Mouse (Mus musculus): ENCODE results near the gene Slc27a5. TPM values are rescaled to one million over a fixed set of nuclear protein-coding genes. Genes with fewer than 3 reads are reported as not detected.

The Slc27a5 gene
- not detected in 4 replicates for total RNA-seq (2023; ENCODE audit: inconsistent age)

DNA sequence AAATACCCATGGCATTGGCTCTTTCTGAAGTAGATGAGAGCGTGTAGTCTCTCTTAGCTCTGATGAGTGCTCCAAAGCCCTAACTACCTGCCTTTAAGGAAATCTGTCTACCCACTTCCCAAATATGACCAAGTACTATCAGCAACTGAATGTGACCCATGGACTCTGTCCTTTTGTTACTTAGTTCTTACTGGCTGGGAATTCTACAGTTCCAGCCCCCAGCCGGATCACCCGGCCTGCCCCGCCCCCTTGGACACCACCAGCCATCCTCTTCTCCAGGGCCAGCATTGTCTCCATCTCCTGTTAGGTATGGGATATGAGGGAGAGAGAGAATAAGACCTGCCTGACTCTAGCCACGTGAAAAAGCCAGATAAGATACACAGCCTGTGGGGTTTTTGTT lies at the start of gene Slc27a5:
TSS of gene Slc27a5 (minus strand) at position 140 of the 400 bp plus-strand sequence.

DNA sequence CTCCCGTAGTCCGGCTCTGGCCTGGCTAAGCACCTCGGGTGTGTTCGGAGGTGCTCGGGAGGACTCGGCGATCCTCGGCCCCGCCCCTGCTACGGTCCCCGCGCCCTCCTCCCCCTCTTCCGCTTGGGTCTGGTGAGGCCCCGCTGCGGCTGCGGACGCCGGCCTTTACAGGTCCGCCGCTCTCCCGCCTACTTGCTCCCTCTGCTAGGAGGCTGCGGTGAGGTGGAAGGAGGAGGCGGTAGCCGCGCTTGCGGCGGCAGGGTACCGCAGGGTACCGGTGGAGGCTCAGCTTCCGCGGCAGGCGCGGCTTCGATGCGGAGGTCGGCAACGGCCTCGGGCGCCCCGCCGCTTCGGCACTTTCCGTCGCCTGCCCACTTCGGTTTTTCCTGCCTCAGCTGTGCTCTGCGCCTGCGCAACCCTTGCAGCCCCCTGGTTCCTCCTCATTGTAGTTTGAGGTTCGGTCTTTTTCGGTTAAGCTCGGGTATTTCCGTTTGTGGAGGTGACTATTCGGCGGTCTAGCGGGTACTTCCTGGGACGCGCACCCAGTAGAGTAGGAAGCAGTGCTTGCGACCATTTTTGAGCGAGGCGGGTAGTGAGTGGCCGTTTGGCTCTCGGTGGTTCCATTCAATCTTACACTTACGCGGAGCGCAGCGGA lies 40.0 kb upstream of the Slc27a5 start, which contains the start of gene Ube2m:
TSS of gene Ube2m (minus strand) at position 375 of the 655 bp plus-strand sequence.

GRCm38 (mm10) chr7:13034148-13034977 lies 36.4 kb upstream of the Slc27a5 start, which contains the start of gene Chmp2a:
Chmp2a (minus strand) TSS chr7:13034807.

GRCm38 (mm10) chr7:13010005-13010908 lies 12.3 kb upstream of the Slc27a5 start, which contains the start of gene Zbtb45:
Zbtb45 (minus strand) TSS chr7:13010034.

GRCm38 (mm10) chr7:12998851-12999250 lies 859 bp upstream of the Slc27a5 start, which contains the start of gene Trim28:
Trim28 (plus strand) TSS chr7:12999114.

GRCm38 (mm10) chr7:12977682-12978389 lies 20.2 kb downstream of the Slc27a5 start, which contains the start of gene Zfp446:
Zfp446 (plus strand) TSS chr7:12977848.

GRCm38 (mm10) chr7:12965678-12966091 lies 32.3 kb downstream of the Slc27a5 start, which contains the start of gene Zfp324:
Zfp324 (plus strand) TSS chr7:12965838.

Other genes starting within 250 kb of the Slc27a5 start
- gene Zscan18, start 194.6 kb downstream of the Slc27a5 start, total RNA-seq (2023; ENCODE audit: inconsistent age), result 28.7 to 36.2 TPM (median 31.8 TPM) in 4 replicates
- 8.4 to 10.4 TPM (median 9.0 TPM) in 4 replicates for gene Zfp329, start 179.3 kb downstream of the Slc27a5 start, total RNA-seq (2023; ENCODE audit: inconsistent age)
- 98.9 to 124 TPM (median 114 TPM) in 4 replicates for gene Zfp110, start 163.4 kb downstream of the Slc27a5 start, total RNA-seq (2023; ENCODE audit: inconsistent age)
- gene Zfp128, start 117.0 kb downstream of the Slc27a5 start, total RNA-seq (2023; ENCODE audit: inconsistent age), result 1.8 to 2.8 TPM (median 2.4 TPM) in 4 replicates
- 12.3 to 14.5 TPM (median 13.4 TPM) in 4 replicates for gene Zscan22, start 100.4 kb downstream of the Slc27a5 start, total RNA-seq (2023; ENCODE audit: inconsistent age)
- 2,171 to 2,345 TPM (median 2,206 TPM) in 4 replicates for gene Rps5, start 75.9 kb downstream of the Slc27a5 start, total RNA-seq (2023; ENCODE audit: inconsistent age)
- gene Rnf225, start 70.8 kb downstream of the Slc27a5 start, total RNA-seq (2023; ENCODE audit: inconsistent age), result 0.72 to 0.93 TPM (median 0.88 TPM) in 4 replicates
- 3.4 to 4.0 TPM (median 3.8 TPM) in 4 replicates for gene Zfp324, start 32.4 kb downstream of the Slc27a5 start, total RNA-seq (2023; ENCODE audit: inconsistent age)
- gene Zfp446, start 20.3 kb downstream of the Slc27a5 start, total RNA-seq (2023; ENCODE audit: inconsistent age), result 8.2 to 10.2 TPM (median 9.2 TPM) in 4 replicates
- 355 to 399 TPM (median 376 TPM) in 4 replicates for gene Trim28, start 922 bp upstream of the Slc27a5 start, total RNA-seq (2023; ENCODE audit: inconsistent age)
- 4.4 to 8.6 TPM (median 5.6 TPM) in 4 replicates for gene Zbtb45, start 11.8 kb upstream of the Slc27a5 start, total RNA-seq (2023; ENCODE audit: inconsistent age)
- 92.4 to 120 TPM (median 103 TPM) in 4 replicates for gene Chmp2a, start 36.6 kb upstream of the Slc27a5 start, total RNA-seq (2023; ENCODE audit: inconsistent age)
- 83.4 to 96.0 TPM (median 89.6 TPM) in 4 replicates for gene Ube2m, start 40.1 kb upstream of the Slc27a5 start, total RNA-seq (2023; ENCODE audit: inconsistent age)
- gene Mzf1, start 56.6 kb upstream of the Slc27a5 start, total RNA-seq (2023; ENCODE audit: inconsistent age), result 0.51 to 0.87 TPM (median 0.72 TPM) in 4 replicates
- not detected in 4 replicates for gene Vmn1r85, start 97.0 kb upstream of the Slc27a5 start, total RNA-seq (2023; ENCODE audit: inconsistent age)
- gene Vmn1r86, start 121.7 kb upstream of the Slc27a5 start, total RNA-seq (2023; ENCODE audit: inconsistent age), result not detected in 4 replicates
- gene Vmn1r87, start 142.0 kb upstream of the Slc27a5 start, total RNA-seq (2023; ENCODE audit: inconsistent age), result not detected in 4 replicates
- gene Vmn1r88, start 161.4 kb upstream of the Slc27a5 start, total RNA-seq (2023; ENCODE audit: inconsistent age), result 0.09 to 0.16 TPM (median 0.12 TPM) in 4 replicates
- not detected in 4 replicates for gene Vmn1r89, start 214.8 kb upstream of the Slc27a5 start, total RNA-seq (2023; ENCODE audit: inconsistent age)

Data from B cell, adult (primary cell).